Mouse (Mus musculus) stomach, embryonic 16.5 days (tissue): ENCODE measurements around the gene Mup17. TPM values are rescaled to one million over a fixed set of nuclear protein-coding genes. Genes with fewer than 3 reads are reported as not detected.
"Not testable (repeated sequence)": the region's sequence is repeated elsewhere in the genome, so short reads cannot be mapped to it uniquely, and the experiment has no call there.

Experiments
- ATAC-seq: fragments of 200-750 bp; cut with Nextera tagmentation; 2 replicates; pipeline ENCODE4 v1.8.0; 2017; ENCODE audit warnings: moderate number of reproducible peaks, moderate TSS enrichment; ENCODE audit not compliant: insufficient read depth, low FRiP score
- H3K27ac ChIP-seq: fragments of 300-500 bp; sonication (generic); 2 replicates; pipeline ENCODE4 v1.5.1; 2014; ENCODE audit warnings: low read length
- H3K27me3 ChIP-seq: fragments of 300-500 bp; sonication (generic); 2 replicates; pipeline ENCODE4 v1.6.1; 2014; ENCODE audit warnings: low read length, control low read depth, mixed read lengths; ENCODE audit not compliant: control insufficient read depth, insufficient read depth
- H3K36me3 ChIP-seq: fragments of 300-500 bp; sonication (generic); 2 replicates; pipeline ENCODE4 v1.6.1; 2014; ENCODE audit warnings: low read length; ENCODE audit not compliant: control insufficient read depth, insufficient read depth
- H3K4me1 ChIP-seq: fragments of 300-500 bp; sonication (generic); 2 replicates; pipeline ENCODE4 v1.6.1; 2014; ENCODE audit warnings: low read length, control low read depth, mixed read lengths; ENCODE audit not compliant: control insufficient read depth, insufficient read depth
- H3K4me2 ChIP-seq: fragments of 300-500 bp; sonication (generic); 2 replicates; pipeline ENCODE4 v1.6.1; 2014; ENCODE audit warnings: low read depth, low read length, mixed read lengths
- H3K4me3 ChIP-seq: fragments of 300-500 bp; sonication (generic); replicated peaks from 2 replicates; pipeline ENCODE4 v1.5.1; 2014; ENCODE audit warnings: mild to moderate bottlenecking, low read length
- H3K9ac ChIP-seq: fragments of 300-500 bp; sonication (generic); 2 replicates; pipeline ENCODE4 v1.6.1; 2014; ENCODE audit warnings: low read length
- H3K9me3 ChIP-seq: fragments of 300-500 bp; sonication (generic); replicated peaks from 2 replicates; pipeline ENCODE4 v1.6.1; 2016; ENCODE audit warnings: low read length, control low read depth; ENCODE audit not compliant: control insufficient read depth
- WGBS: fragments of 180-500 bp; shearing (Covaris S2); extraction: QIAGEN DNeasy Blood & Tissue Kit; methylation state at CpG from one replicate; pipeline ENCODE4 v1.1.7; 2014; 5-methylcytosine and 5-hydroxymethylcytosine counted together
- polyA plus RNA-seq: library from polyadenylated mRNA; unstranded; fragments of >200 nt; fragmentation: Nextera tagmentation; extraction: Ambion mirVana; gene quantifications from 2 replicates; pipeline ENCODE4 v1.2.1, GENCODE M21; 2015

Gene Mup17
- not detected in 2 replicates for polyA plus RNA-seq

DNA sequence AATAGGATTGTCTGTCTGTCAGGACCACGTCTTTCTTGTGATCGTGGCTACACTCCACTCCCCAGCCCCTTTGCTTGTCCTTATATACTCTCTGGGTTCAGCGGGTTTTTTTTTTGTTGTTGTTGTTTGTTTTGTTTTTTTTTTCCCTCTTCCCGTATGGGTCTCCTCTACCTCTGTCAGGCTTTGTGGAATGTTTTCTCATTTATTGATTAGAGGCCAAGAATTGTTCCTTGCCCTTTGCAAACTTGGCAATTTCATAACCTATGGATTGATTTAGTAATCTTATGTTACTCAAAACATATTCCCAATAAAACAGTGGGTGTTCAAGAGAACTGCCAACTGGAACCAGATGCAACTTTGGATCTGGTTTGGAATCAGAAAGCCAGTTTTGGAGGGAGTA lies at the start of gene Mup17:
Gene Mup17, minus strand, starts transcription at position 101 of the 400 bp plus-strand sequence.
- H3K4me1 ChIP-seq, H3K9ac ChIP-seq, H3K36me3 ChIP-seq, H3K27me3 ChIP-seq, H3K4me3 ChIP-seq, H3K4me2 ChIP-seq, H3K9me3 ChIP-seq, H3K27ac ChIP-seq, ATAC-seq: not testable (repeated sequence)
- 85% methylated on average over 3 of the region's 4 CpGs for WGBS

DNA sequence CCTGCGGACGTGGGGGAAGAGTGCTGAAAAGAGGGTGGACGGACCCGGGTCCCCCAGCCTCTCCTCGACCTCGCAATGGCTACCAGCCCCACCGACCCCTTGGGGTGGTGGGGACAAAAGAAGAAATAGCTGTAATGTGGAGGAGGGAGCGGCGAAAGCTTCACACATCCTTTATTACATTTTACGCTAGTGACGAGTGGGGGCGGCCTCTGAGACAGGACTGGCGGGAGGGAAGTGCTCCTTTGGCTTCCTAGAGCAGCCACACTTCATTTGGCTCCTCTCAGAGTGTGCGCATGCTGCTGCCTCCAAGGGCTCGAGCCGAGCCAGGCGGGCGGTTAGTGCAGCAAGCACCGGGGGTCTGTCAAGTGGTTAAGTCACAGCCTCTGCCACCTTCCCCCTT lies 24.1 kb downstream of the Mup17 start:
- H3K9ac ChIP-seq, H3K27me3 ChIP-seq, H3K36me3 ChIP-seq, H3K4me1 ChIP-seq, H3K27ac ChIP-seq, H3K9me3 ChIP-seq, H3K4me2 ChIP-seq, H3K4me3 ChIP-seq, ATAC-seq: not testable (repeated sequence)
- 89% methylated on average over 19 of the region's 19 CpGs for WGBS

DNA sequence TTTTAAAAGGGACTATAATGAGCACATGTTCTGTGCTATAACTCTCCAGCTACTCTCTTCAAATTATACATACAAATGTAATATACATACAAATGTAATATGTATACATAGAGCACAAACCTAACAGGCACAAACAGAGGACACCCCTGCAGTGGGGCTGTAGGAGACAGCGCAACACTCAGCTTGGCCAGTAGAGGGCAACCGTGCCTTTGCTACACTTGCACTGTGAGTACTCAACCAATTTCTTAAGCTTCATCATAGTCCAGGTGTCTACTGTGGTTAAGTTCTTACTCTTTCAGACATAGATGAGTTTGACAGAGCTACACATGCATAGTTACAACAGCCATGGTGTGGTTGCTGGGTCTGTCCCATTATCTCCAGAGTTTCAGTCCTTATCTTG lies 39.8 kb downstream of the Mup17 start:
- ATAC-seq, H3K27me3 ChIP-seq, H3K4me3 ChIP-seq, H3K9me3 ChIP-seq, H3K4me2 ChIP-seq, H3K27ac ChIP-seq, H3K36me3 ChIP-seq, H3K4me1 ChIP-seq, H3K9ac ChIP-seq: not testable (repeated sequence)
- 38% methylated on average over 2 of the region's 2 CpGs for WGBS

Other genes starting within 250 kb of the Mup17 start
- not detected in 2 replicates for gene Mup15, start 156.1 kb downstream of the Mup17 start, polyA plus RNA-seq
- gene Mup16, start 76.3 kb downstream of the Mup17 start, polyA plus RNA-seq, result not detected in 2 replicates
- not detected in 2 replicates for gene Mup18, start 78.3 kb upstream of the Mup17 start, polyA plus RNA-seq
- not detected in 2 replicates for gene Mup19, start 186.4 kb upstream of the Mup17 start, polyA plus RNA-seq
- gene Mup5, start 239.4 kb upstream of the Mup17 start, polyA plus RNA-seq, result not detected in 2 replicates